Mouse (Mus musculus): ENCODE results near the gene Gsk3b. TPM values are rescaled to one million over a fixed set of nuclear protein-coding genes. Genes with fewer than 3 reads are reported as not detected.
"Not testable (repeated sequence)": the region's sequence is repeated elsewhere in the genome, so short reads cannot be mapped to it uniquely, and the experiment has no call there.

The Gsk3b gene
- total RNA-seq, 2 experiments from 2014 or later = 68.7 to 69.9 TPM

DNA sequence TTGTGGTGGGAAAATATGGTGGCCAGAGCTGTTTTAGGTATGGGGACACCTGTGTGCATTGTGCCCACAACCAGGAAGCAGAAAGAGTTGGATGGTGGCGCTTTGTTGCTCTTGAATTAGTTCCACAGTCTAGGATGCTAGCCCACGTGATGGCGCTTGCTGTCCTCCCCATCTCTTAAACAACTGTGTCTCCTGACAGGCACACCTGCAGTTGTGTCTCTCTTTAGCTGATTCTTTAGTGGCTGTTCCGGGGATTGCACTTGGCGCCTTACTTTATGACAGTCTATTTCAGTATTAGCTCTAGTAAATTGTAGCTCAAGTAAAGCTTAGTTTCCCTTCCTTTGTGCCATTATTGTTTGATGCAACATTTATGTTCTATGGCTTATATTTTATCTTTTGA, 80.2 kb downstream of the Gsk3b start:
- intact Hi-C loops (cut with DNase I) = no loop called here
- DNase-seq = no peak

DNA sequence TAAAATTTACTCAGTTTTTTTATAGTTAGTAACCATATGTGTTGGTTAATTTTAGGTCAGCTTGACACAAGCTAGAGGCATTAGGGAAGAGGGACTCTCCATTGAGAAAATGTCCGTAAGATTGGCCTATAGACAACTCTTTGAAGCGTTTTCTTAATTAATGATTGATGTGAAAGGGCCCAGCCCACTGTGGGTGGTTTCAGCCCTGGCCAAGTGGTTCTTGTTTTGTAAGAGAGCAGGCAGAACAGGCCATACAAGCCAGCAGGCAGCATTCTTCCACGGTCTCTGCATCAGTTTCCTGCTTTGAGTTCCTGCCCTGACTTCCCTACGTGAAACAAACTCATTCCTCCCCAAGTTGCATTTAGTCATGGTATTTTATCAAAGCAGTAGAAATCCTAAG, 90.3 kb downstream of the Gsk3b start:
- intact Hi-C loops (cut with DNase I) = no loop called here
- DNase-seq = no peak

- no peak for DNase-seq
- intact Hi-C loops (cut with DNase I) = loop anchor here (5.0 kb wide), 1 partner anchor 89 kb away; no protein-coding TSS in a partner anchor
Measured at GRCm38 (mm10) chr16:38181421-38181820, 92.6 kb downstream of the Gsk3b start.

GRCm38 (mm10) chr16:38184657-38185269, 96.0 kb downstream of the Gsk3b start:
- intact Hi-C loops (cut with DNase I) = loop anchor here (5.0 kb wide), 2 partner anchors 47 to 92 kb away; no protein-coding TSS in a partner anchor
- no peak for DNase-seq

DNA sequence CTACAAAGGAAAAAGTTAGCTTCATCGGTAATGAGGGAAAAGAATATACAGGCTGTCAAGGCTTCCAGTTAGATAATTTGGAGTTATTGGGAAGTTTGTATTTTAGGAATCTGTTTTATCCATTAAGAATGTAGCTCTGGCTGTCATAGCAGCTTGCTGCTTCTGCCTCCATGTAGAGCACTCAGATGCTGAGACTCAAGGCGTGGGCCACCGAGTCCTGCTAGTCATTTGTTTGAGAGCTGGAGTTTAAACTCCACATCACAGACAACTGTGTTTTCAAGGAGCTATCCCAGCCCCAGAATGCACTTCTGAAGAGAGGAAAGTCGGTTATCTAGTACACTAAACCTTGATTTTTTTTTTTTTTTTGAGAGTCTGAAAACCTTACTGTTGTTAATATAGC, 101.2 kb downstream of the Gsk3b start:
- no peak for DNase-seq
- intact Hi-C loops (cut with DNase I) = loop anchor here (5.0 to 10.0 kb wide), 2 partner anchors 53 to 1085 kb away; no protein-coding TSS in a partner anchor

DNA sequence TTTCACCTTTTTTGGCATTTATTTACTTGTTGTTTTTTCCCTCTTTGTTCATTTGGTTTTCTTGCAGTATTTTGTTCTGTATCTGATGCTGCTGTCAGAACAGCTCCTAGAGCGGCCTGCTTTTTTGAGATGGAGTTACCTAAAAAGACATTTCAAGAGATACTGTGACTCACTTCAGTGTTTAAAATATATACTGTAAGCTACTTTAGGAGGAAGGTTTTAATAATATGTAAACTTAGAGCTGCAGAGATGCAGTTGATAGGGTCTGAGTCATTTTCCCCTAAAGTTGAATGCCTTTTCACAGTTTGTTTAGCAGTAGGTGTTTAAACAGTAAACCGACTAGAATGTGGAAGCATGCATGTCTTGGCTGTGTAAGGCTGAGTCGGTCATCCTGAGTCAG, 101.7 kb downstream of the Gsk3b start:
- no peak for DNase-seq
- intact Hi-C loops (cut with DNase I) = loop anchor here (10.0 kb wide), 1 partner anchor 1086 kb away; no protein-coding TSS in a partner anchor

- intact Hi-C loops (cut with DNase I) = loop anchor here (10.0 kb wide), 1 partner anchor 1087 kb away; no protein-coding TSS in a partner anchor
- no peak for DNase-seq
Measured at GRCm38 (mm10) chr16:38191460-38191859, 102.7 kb downstream of the Gsk3b start.

DNA sequence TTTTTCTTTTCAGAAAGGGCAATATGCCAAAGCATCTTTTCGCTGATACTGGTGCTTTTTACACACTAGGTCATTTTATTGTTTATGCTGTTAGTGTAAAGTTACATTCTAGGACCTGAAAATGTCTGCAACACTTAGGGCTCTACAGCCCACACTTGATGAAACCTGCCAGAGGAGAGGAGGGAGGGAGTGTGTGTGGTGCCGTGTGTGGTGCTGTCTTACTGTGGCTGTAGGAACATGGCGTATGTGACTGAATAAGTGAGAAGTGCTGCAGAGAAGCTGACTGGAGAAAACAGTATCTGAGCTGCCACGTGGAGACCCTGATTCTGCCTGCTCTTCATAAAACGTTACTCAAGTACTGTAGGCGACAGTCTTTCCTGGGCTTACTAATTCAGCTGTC, 103.8 kb downstream of the Gsk3b start:
- intact Hi-C loops (cut with DNase I) = loop anchor here (10.0 kb wide), 1 partner anchor 1088 kb away; no protein-coding TSS in a partner anchor
- DNase-seq = no peak

DNA sequence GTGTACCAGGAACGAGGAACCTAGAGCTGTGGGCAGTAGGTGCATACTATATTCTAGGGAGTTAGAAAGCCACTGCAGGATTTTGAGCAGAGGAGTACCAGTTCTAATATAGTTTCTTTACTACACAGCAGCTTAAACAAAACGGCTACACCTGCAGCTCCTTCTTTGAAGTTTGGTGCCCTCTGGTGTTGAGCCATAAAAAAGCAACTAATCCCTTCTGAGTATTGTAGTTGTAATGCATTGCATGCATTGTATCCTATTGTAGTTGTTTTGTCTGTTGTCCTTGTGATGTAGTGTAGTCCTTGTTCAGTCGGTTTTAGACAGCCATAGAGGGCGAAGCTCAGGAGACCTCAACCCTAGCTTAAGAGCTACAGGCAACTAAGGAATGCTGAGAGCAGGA, 108.5 kb downstream of the Gsk3b start:
- intact Hi-C loops (cut with DNase I) = loop anchor here (2.0 to 10.0 kb wide), 5 partner anchors 106 to 1092 kb away; no protein-coding TSS in a partner anchor
- peak; percentile 80 to 87 for DNase-seq

DNA sequence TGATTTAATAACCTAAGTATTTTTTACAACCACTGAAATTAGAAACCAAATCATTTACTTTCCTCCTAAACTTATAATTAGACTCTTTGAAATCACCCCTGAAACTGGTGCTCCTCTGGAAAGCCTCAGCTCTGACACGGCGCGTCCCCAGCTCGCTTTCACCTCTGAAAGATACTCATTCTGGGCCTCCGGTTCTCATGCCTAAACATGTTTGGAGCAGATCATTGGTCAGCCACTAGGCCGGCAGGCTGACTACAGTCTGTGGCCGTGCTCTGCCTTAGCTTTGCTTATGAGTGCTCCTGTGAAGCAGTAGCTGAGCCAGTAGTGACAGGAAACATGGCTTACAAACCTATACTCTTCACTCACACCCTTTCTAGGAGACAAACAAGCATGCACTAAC, 116.5 kb downstream of the Gsk3b start:
- intact Hi-C loops (cut with DNase I) = no loop called here

GRCm38 (mm10) chr16:38222491-38222890, 133.7 kb downstream of the Gsk3b start:
- DNase-seq; intact Hi-C loops (cut with DNase I): not testable (repeated sequence)

More for the DNA sequence above, 116.5 kb downstream of the Gsk3b start:
- no peak for DNase-seq

DNA sequence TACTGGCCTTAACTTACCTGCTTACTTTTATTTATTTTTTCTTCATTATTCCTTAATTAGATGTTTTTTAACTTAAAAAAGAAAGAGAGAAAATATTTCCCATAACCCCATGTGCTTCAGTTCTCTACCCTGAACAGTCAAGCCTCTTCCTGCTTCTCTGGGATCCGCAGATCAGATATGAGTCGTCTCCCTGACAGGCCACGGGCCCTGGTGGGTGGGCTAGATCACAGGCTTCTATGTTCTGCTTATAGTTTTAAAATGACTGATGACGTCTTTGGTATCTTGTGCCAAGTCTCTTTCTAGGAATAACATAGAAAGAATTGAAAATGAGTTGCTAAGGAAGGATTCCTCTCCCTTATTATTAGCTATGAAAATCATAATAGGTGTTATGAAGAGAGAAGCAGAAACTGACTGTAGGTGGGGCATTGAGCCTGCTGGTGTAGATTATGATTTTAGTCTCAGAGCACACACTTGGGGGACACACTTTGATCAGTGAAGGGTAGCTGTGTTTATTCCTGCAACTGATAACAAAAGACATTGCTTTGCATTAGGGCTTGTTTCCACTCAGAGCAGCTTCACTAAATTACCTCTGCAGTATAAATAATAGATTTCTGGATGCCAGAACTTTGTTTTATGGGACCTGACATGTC, 148.3 kb downstream of the Gsk3b start:
- DNase-seq = no peak
- intact Hi-C loops (cut with DNase I) = no loop called here

DNA sequence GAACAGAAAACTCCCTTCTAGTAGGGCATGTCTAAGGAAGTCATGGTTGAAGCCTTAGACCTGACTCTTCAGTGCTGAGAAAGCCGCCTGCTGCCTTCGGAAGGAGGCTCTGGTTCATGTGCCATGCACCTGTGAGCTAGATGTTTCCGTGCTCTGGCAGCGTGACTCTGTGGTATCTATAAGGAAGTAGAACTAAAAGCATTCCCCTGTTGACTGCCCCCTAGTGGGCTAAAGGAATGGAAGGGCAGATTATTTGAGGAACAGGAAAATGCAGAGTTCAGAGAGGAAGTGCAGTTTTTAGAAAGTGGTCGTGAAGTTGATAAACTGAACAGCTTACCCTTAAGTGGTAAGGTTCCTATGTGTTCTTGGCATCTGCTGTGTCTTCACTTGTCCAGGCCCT, 150.9 kb downstream of the Gsk3b start:
- intact Hi-C loops (cut with DNase I) = no loop called here

GRCm38 (mm10) chr16:38240167-38240566, 151.4 kb downstream of the Gsk3b start:
- no peak for DNase-seq
- intact Hi-C loops (cut with DNase I) = no loop called here

More for the DNA sequence above, 150.9 kb downstream of the Gsk3b start:
- peak; percentile 47 to 61 for DNase-seq

GRCm38 (mm10) chr16:38244111-38244510, 155.3 kb downstream of the Gsk3b start:
- DNase-seq = no peak
- intact Hi-C loops (cut with DNase I) = no loop called here

GRCm38 (mm10) chr16:38245379-38245778, 156.6 kb downstream of the Gsk3b start:
- DNase-seq = no peak
- intact Hi-C loops (cut with DNase I) = no loop called here

DNA sequence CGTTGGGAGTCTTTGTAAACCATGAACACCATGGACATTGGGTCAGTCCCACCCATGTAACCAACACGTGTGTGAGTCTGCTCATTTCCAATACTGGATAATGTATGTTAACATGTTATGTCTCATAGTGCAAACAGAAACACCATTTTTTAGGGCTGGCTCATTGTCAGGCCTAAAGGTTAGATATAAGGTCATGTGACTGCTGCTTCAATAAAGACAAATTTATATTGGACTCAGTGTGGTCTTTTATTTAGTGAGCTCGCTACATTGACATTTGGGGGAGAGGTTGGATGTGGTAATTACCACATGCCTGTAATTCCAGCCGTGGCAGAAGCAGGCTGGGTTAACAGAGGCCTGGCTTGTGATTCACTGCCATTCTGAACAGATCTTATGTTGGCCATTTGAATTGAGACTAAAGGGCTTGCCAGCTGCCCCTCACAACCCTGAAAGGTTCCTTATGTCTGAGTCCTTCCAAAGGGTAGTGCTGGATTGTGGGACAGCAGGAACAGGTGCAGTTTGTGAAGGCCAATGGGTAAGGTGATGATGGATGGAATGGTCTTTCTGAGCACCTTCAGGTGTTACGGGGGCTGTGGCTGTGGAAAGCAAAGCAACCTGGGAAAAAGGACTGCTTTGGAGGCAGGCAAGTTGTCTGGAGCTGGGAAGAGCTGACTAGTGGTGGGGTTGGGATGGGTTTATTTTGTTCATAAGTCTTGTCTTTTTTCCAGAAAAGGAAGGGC, 157.2 kb downstream of the Gsk3b start:
- no peak for DNase-seq
- intact Hi-C loops (cut with DNase I) = no loop called here

GRCm38 (mm10) chr16:38248331-38248961, 159.6 kb downstream of the Gsk3b start:
- intact Hi-C loops (cut with DNase I) = no loop called here
- DNase-seq = no peak

DNA sequence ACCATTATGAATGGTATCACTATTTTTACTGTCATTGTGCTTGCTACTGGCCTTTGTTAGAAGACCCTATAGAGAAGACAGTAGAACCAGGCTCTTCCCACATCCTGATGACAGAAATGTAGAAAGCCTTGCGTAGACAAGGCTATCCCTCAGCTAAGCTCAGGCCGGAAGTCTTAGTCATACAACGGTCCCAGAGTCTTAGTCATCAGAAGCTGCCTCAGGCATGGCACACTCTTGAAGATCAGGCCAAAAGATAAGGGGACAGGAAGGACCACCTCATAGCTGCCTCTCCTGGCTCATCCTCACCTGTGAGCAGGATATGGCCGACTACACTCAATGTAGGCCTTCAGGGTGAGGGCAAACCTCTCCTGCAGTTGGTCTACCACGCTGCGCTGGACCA, 161.7 kb downstream of the Gsk3b start:
- no peak for DNase-seq
- intact Hi-C loops (cut with DNase I) = no loop called here

DNA sequence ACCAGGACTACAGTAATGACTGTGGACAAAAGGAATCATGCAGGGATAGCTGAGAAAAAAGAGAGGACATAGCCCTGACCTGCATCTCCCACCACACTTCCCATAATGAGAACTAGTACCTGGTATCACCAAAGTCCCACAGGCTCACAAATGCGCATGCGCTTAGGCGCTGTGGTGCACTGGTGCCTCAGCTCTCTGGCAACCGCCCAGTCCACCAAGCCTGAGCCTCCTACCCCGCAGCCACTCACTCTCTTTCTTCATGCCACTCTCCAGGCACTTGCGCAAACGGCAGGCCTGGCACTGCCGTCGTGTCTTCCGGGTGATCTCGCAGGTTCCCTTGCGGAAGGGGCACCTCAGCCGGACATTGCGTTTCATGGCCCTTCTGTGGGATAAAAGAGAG, 165.2 kb downstream of the Gsk3b start:
- intact Hi-C loops (cut with DNase I) = no loop called here
- DNase-seq = no peak

- intact Hi-C loops (cut with DNase I) = no loop called here
- DNase-seq = no peak
Measured at GRCm38 (mm10) chr16:38255107-38255506, 166.3 kb downstream of the Gsk3b start.

Measured in heart, postnatal 10 days (tissue).